Mouse (Mus musculus) testis, adult 2 months (tissue): Measurements from ENCODE around the gene Calr3.
A peak's percentile ranks its signal among the peaks of the same experiment; 100 is the strongest.

Experiments used
- CTCF ChIP-seq: fragments of 200-500 bp; IDR thresholded peaks from 2 replicates; pipeline ENCODE4 v1.5.1; 2012; ENCODE audit warnings: low read depth, mild to moderate bottlenecking, inconsistent platforms, low read length, moderate library complexity; ENCODE audit not compliant: control insufficient read depth, insufficient read depth, insufficient replicate concordance
- POLR2A ChIP-seq: fragments of 200-500 bp; IDR thresholded peaks from 2 replicates; pipeline ENCODE4 v1.6.1; 2012; ENCODE audit warnings: low read depth, mild to moderate bottlenecking, inconsistent platforms, low read length, moderate library complexity; ENCODE audit not compliant: control insufficient read depth

DNA sequence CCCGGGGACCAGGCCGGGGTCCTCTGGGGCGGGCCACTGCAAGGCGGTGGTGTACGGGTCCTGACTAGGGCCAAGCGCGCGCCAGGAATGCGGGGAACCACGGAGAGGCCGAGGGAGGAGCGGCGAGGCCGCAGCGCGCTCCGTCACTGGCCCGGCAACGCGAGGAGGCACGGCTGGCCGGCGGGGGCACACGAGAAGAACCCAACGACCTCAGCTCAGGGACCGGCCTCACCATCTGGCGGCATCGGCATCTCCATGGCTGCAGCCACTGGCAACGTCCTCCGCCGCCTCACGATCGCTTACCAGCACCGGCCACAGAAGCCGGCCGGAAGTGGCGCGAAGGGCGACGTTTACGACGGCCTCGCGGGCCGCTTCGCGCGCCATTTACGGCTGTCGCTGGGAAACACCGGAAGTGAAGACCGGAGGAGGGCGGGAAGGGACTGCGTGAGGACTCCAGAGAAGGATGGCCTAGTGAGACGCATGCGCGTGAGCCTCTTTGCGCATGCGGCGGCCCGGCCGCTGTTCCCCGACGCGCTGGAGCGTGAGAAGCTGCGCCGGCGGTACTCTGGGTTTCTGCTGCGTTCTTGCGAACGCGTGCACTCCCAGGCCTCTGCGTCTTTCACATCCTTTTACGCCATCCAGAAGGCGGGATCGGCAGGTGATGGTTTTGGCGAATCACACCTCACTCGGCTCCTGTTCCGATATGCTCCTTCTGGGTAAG, 31.3 kb upstream of the Calr3 start, which contains the start of gene Cherp:
- TF ChIP-seq CTCF, result no peak
- peak; percentile 94 for TF ChIP-seq POLR2A
